Comparison of ENCODE assay signal across 12 mouse cellular contexts in the genomic region with DNA sequence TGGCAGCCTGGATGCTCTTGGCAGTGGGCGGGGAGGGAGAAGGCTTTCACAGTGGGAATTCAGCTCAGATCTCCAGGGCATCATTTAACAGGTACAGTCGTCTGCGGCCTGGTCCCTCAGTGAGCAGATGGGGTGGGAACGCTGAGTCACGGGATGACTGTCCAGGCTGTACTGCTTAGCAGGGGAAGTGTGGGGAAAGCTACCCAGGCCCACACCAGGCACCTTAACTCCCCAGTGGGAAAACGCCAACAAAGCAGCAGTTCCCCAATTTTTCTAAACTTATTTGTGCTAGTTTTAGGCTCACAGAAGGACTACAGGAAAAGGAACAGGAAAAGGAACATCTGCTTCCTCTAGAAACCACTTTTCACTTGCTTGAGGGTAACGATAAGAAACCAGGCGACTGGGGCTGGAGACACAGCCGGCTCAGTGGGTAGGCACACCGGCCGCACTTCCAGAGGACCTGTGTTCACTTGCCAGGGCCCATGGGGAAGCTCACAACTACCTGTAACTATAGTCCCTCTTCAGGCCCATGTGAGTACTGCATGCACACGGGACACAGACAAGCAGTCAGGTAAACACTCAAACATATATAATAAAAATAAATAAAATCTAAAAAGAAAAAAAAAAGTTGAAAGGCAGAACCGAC.
A peak's percentile ranks its signal among the peaks of the same experiment; 100 is the strongest.
DNase-seq lines count a peak whose midpoint lies in the region; ATAC-seq and TF ChIP-seq lines count a peak whose summit lies in the region.
"Had no signal": no experiment of that assay in that cellular context is flagged by ENCODE, and none has a peak within 500 bp of the region (broad histone marks: within the 10 kb centered on the region; RNA-seq: fewer than 3 reads in every experiment).

No protein-coding gene starts in this region.

- no peak overlapping the region for H3K4me2 ChIP-seq in kidney, embryonic 14.5 days (replicated peaks; ENCODE audit: low read depth, low read length)
- H3K4me2 ChIP-seq: hindbrain, embryonic 15.5 days had no signal

- 81% methylated on average over 13 of the region's 13 CpGs for WGBS in kidney, adult 2 months
- WGBS in kidney, embryonic 14.5 days = 88% methylated on average over 13 of the region's 13 CpGs

- H3K27ac ChIP-seq in kidney, adult 2 months (ENCODE audit: insufficient read depth, low read depth, low read length) = no peak overlapping the region
- no peak overlapping the region for H3K27ac ChIP-seq in kidney, embryonic 14.5 days (ENCODE audit: low read depth, low read length)
- H3K27ac ChIP-seq: hindbrain, embryonic 15.5 days had no signal

- no peak overlapping the region for H3K4me3 ChIP-seq in kidney, adult 2 months (ENCODE audit: insufficient read depth, low read depth, low read length)
- H3K4me3 ChIP-seq in kidney, embryonic 14.5 days (ENCODE audit: low read length) = no peak overlapping the region
- H3K4me3 ChIP-seq: erythroblast, embryonic 14.5 days; hindbrain, embryonic 15.5 days had no signal

- no peaks in the 10 kb centered on the region for H3K4me1 ChIP-seq in kidney, adult 2 months (ENCODE audit: control insufficient read depth, insufficient read depth, low read length)
- no peaks in the 10 kb centered on the region for H3K4me1 ChIP-seq in kidney, embryonic 14.5 days (ENCODE audit: control insufficient read depth, insufficient read depth, low read length)
- H3K4me1 ChIP-seq: hindbrain, embryonic 15.5 days had no signal

- TF ChIP-seq POLR2A in kidney, adult 2 months (IDR thresholded peaks at IDR 0.05; ENCODE audit: low read depth, low read length) = no peak
- TF ChIP-seq POLR2A in brain, embryonic 14.5 days (IDR thresholded peaks at IDR 0.05; ENCODE audit: borderline replicate concordance, extremely low read depth, insufficient read depth, insufficient read length, poor library complexity, severe bottlenecking) = no peak

- no peaks in the 10 kb centered on the region; the same call in none of the 2 replicates for H3K36me3 ChIP-seq in kidney, adult 2 months (ENCODE audit: control insufficient read depth, insufficient read depth, low read length)
- peaks cover 90% of the 10 kb centered on the region for H3K36me3 ChIP-seq in kidney, embryonic 14.5 days (ENCODE audit: control insufficient read depth, insufficient read depth, low read length)
- no peaks in the 10 kb centered on the region for H3K36me3 ChIP-seq in splenic B cell, adult 2 months (ENCODE audit: control insufficient read depth, insufficient read depth, low read length, poor library complexity, severe bottlenecking)

- DNase-seq in kidney, adult 2 months = peak; percentile 33
- DNase-seq in right cerebral cortex, adult 18-20 months = peak; percentile 34
- no peak for DNase-seq in right cerebral cortex, postnatal 10 days (ENCODE audit: low spot score in 2 of 2)
- DNase-seq in brain, embryonic 14.5 days (ENCODE audit: low read depth) = no peak
- DNase-seq in splenic B cell, adult 2 months (ENCODE audit: low read depth, low spot score) = peak; percentile 9
- DNase-seq in embryo, embryonic 10 days (ENCODE audit: low spot score) = no peak
- no peak for DNase-seq in frontal cortex, postnatal 10 days (ENCODE audit: low spot score in 2 of 2)
- DNase-seq: adrenal gland, adult 8-10 months; cerebellum, postnatal 25 days had no signal

- H3K9ac ChIP-seq in kidney, embryonic 14.5 days (ENCODE audit: low read depth, low read length) = no peak overlapping the region
- H3K9ac ChIP-seq: hindbrain, embryonic 15.5 days had no signal

- no peaks in the 10 kb centered on the region for H3K27me3 ChIP-seq in kidney, adult 2 months (replicated peaks; ENCODE audit: control insufficient read depth, insufficient read depth, low read length)
- H3K27me3 ChIP-seq in kidney, embryonic 14.5 days (ENCODE audit: control insufficient read depth, insufficient read depth, low read length) = no peaks in the 10 kb centered on the region
- no peaks in the 10 kb centered on the region for H3K27me3 ChIP-seq in splenic B cell, adult 2 months (ENCODE audit: control insufficient read depth, insufficient read depth, low read length, poor library complexity, severe bottlenecking)
- H3K27me3 ChIP-seq: hindbrain, embryonic 15.5 days had no signal

- H3K9me3 ChIP-seq in kidney, embryonic 14.5 days (ENCODE audit: control insufficient read depth, low read length) = no peaks in the 10 kb centered on the region
- H3K9me3 ChIP-seq: hindbrain, embryonic 15.5 days had no signal

- TF ChIP-seq CTCF in kidney, adult 2 months (conservative IDR thresholded peaks at IDR 0.05; ENCODE audit: insufficient read depth, insufficient read length, low read depth, low read length) = peak; percentile 27; the same call in 1 of the 2 replicates
- peak; percentile 33; the same call in 1 of the 2 replicates for TF ChIP-seq CTCF in brain, embryonic 14.5 days (IDR thresholded peaks at IDR 0.05; ENCODE audit: borderline replicate concordance, extremely low read depth, insufficient read depth, insufficient read length)

- no peak for ATAC-seq in kidney, embryonic 14.5 days (ENCODE audit: low FRiP score, low TSS enrichment)

Comparison
In these comparisons a context has a peak if more than half of its experiments do, and no peak if none do; other contexts are left out.
1. DNase-seq: peak in kidney, adult 2 months (single experiment), right cerebral cortex, adult 18-20 months (single experiment) and splenic B cell, adult 2 months (single experiment); none in right cerebral cortex, postnatal 10 days (0 of 2), brain, embryonic 14.5 days (single experiment), embryo, embryonic 10 days (single experiment) and frontal cortex, postnatal 10 days (0 of 2).